Mouse (Mus musculus): Measurements from ENCODE around the gene Ankmy2.
A peak's percentile ranks its signal among the peaks of the same experiment; 100 is the strongest.
"Not testable (repeated sequence)": the region's sequence is repeated elsewhere in the genome, so short reads cannot be mapped to it uniquely, and the experiment has no call there.

The Ankmy2 gene

GRCm38 (mm10) chr12:36157638-36158308, 859 bp downstream of the Ankmy2 start, which contains the start of gene Bzw2:
Gene Bzw2 (minus strand): TSS chr12:36158080.
- peak; percentile 63 to 67 for DNase-seq (ENCODE audit: low spot score in 2 of 2)

- no peak for DNase-seq (ENCODE audit: low spot score in 2 of 2)
Observed at GRCm38 (mm10) chr12:36164126-36164791, 7.3 kb downstream of the Ankmy2 start.

- DNase-seq (ENCODE audit: low spot score in 2 of 2): no peak
Observed at GRCm38 (mm10) chr12:36165299-36165698, 8.4 kb downstream of the Ankmy2 start.

- DNase-seq (ENCODE audit: low spot score in 2 of 2): no peak
Observed at GRCm38 (mm10) chr12:36177227-36177626, 20.3 kb downstream of the Ankmy2 start.

- DNase-seq (ENCODE audit: low spot score in 2 of 2): no peak
Observed at GRCm38 (mm10) chr12:36182570-36182969, 25.7 kb downstream of the Ankmy2 start.

- no peak for DNase-seq (ENCODE audit: low spot score in 2 of 2)
Observed at GRCm38 (mm10) chr12:36187081-36187480, 30.2 kb downstream of the Ankmy2 start.

GRCm38 (mm10) chr12:36189610-36190009, 32.7 kb downstream of the Ankmy2 start:
- DNase-seq (ENCODE audit: low spot score in 2 of 2): no peak

- no peak for DNase-seq (ENCODE audit: low spot score in 2 of 2)
Observed at GRCm38 (mm10) chr12:36190343-36190742, 33.4 kb downstream of the Ankmy2 start.

GRCm38 (mm10) chr12:36194976-36195375, 38.1 kb downstream of the Ankmy2 start:
- DNase-seq (ENCODE audit: low spot score in 2 of 2): no peak

- DNase-seq (ENCODE audit: low spot score in 2 of 2): not testable (repeated sequence)
Observed at GRCm38 (mm10) chr12:36205579-36206119, 48.7 kb downstream of the Ankmy2 start.

- DNase-seq (ENCODE audit: low spot score in 2 of 2): peak; percentile 12 to 28
Observed at GRCm38 (mm10) chr12:36207072-36207799, 50.3 kb downstream of the Ankmy2 start.

- no peak for DNase-seq (ENCODE audit: low spot score in 2 of 2)
Observed at GRCm38 (mm10) chr12:36207800-36208148, 50.9 kb downstream of the Ankmy2 start.

GRCm38 (mm10) chr12:36208456-36208855, 51.5 kb downstream of the Ankmy2 start:
- DNase-seq (ENCODE audit: low spot score in 2 of 2): no peak

- DNase-seq (ENCODE audit: low spot score in 2 of 2): no peak
Observed at GRCm38 (mm10) chr12:36210096-36210495, 53.2 kb downstream of the Ankmy2 start.

- DNase-seq (ENCODE audit: low spot score in 2 of 2): no peak
Observed at GRCm38 (mm10) chr12:36214389-36215148, 57.7 kb downstream of the Ankmy2 start.

GRCm38 (mm10) chr12:36215149-36215480, 58.2 kb downstream of the Ankmy2 start:
- peak in 1 of 2 experiments; percentile 36 for DNase-seq (ENCODE audit: low spot score in 2 of 2)

- no peak for DNase-seq (ENCODE audit: low spot score in 2 of 2)
Observed at GRCm38 (mm10) chr12:36216230-36216629, 59.3 kb downstream of the Ankmy2 start.

- DNase-seq (ENCODE audit: low spot score in 2 of 2): peak in 1 of 2 experiments; percentile 5
Observed at GRCm38 (mm10) chr12:36216905-36217304, 60.0 kb downstream of the Ankmy2 start.

- no peak for DNase-seq (ENCODE audit: low spot score in 2 of 2)
Observed at GRCm38 (mm10) chr12:36224392-36224791, 67.5 kb downstream of the Ankmy2 start.

GRCm38 (mm10) chr12:36231386-36231785, 74.5 kb downstream of the Ankmy2 start:
- DNase-seq (ENCODE audit: low spot score in 2 of 2): no peak

GRCm38 (mm10) chr12:36241171-36241570, 84.3 kb downstream of the Ankmy2 start:
- no peak for DNase-seq (ENCODE audit: low spot score in 2 of 2)
